Mouse (Mus musculus): Measurements from ENCODE around the gene Kdf1. TPM values are rescaled to one million over a fixed set of nuclear protein-coding genes. Genes with fewer than 3 reads are reported as not detected.
A peak's percentile ranks its signal among the peaks of the same experiment; 100 is the strongest.

Gene Kdf1
- total and polyA plus RNA-seq, 3 experiments, result 0.04 to 0.12 TPM; not detected in 1

DNA sequence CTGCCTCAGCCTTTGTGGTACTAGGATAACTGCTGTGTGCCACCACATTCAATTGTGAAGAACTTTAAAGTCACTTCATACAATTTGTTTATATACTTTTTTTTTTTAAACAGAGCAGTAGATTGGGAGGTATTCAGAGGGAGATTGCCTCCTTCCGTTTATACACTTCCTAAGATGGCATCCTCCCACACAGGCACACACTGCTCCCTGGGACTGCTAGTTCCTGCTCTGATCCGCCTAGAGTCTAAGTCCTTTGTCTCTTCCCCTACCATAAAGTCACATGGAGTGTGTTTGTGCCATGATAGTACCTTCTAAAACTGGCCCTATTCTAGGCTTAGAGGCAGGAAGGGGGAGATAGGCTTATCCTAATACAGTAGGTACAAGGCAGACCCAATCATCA is 2.7 kb downstream of the Kdf1 start:
- Histone ChIP-seq H3K9ac (ENCODE audit: control insufficient read depth, low read depth, low read length, poor library complexity, severe bottlenecking) (no peak overlapping the region), H3K9me3 (replicated peaks; ENCODE audit: insufficient read depth, low read length) (no peaks in the 10 kb centered on the region), H3K4me1 (ENCODE audit: control insufficient read depth in 1 of 2, insufficient read depth in 2 of 2, low read length in 2 of 2) (no peaks in the 10 kb centered on the region), H3K36me3 (ENCODE audit: control insufficient read depth in 1 of 2, insufficient read depth in 2 of 2, low read length in 2 of 2) (no peaks in the 10 kb centered on the region), H3K4me3 (ENCODE audit: control insufficient read depth in 1 of 2, insufficient read depth in 1 of 2, low read depth in 2 of 2, low read length in 2 of 2) (no peak overlapping the region), H3K27ac (ENCODE audit: control insufficient read depth, low read depth, low read length) (no peak overlapping the region), H3K79me2 (ENCODE audit: control insufficient read depth, insufficient read depth, low read length, poor library complexity) (no peaks in the 10 kb centered on the region), H3K27me3 (ENCODE audit: control insufficient read depth in 1 of 2, insufficient read depth in 2 of 2, low read length in 2 of 2) (no peaks in the 10 kb centered on the region)
- no peak for TF ChIP-seq RAD21 (IDR thresholded peaks at IDR 0.05; ENCODE audit: low read depth, low read length)
- TF ChIP-seq ZKSCAN1 (IDR thresholded peaks at IDR 0.05; ENCODE audit: low read depth, low read length), result no peak
- no peak for TF ChIP-seq SMC3 (IDR thresholded peaks at IDR 0.05; ENCODE audit: low read depth, low read length)
- DNase-seq (ENCODE audit: low read depth, low spot score), result no peak

DNA sequence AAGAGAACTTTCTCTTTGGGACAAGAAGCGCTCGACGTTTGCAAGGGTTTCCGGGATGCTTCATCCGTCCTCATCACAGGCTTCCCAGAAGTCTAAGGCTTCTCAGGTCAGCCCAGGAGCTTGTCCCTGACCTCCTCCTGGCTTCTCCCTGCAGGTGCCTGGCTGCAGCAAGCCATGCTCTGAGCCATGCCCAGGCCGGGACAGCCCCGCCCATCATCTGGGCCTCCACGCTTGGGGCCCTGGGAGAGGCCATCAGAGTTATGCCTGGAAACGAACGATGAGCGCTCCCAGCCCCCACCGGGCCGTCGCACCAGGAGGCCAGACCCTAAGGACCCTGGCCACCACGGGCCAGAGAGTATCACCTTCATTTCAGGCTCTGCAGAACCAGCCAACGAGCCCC is 9.0 kb downstream of the Kdf1 start:
- no peak overlapping the region for H3K9ac ChIP-seq (ENCODE audit: control insufficient read depth, low read depth, low read length, poor library complexity, severe bottlenecking)
- no peaks in the 10 kb centered on the region for H3K79me2 ChIP-seq (ENCODE audit: control insufficient read depth, insufficient read depth, low read length, poor library complexity)
- H3K36me3 ChIP-seq (ENCODE audit: control insufficient read depth in 1 of 2, insufficient read depth in 2 of 2, low read length in 2 of 2), result no peaks in the 10 kb centered on the region; a peak in 1 of 4 replicates
- DNase-seq (ENCODE audit: low read depth, low spot score), result no peak
- no peaks in the 10 kb centered on the region for H3K9me3 ChIP-seq (replicated peaks; ENCODE audit: insufficient read depth, low read length)
- no peak overlapping the region for H3K4me3 ChIP-seq (ENCODE audit: control insufficient read depth in 1 of 2, insufficient read depth in 1 of 2, low read depth in 2 of 2, low read length in 2 of 2)
- no peaks in the 10 kb centered on the region for H3K27me3 ChIP-seq (ENCODE audit: control insufficient read depth in 1 of 2, insufficient read depth in 2 of 2, low read length in 2 of 2)
- no peak for TF ChIP-seq MAX (IDR thresholded peaks at IDR 0.05; ENCODE audit: low read length)
- TF ChIP-seq POLR2AphosphoS2 (IDR thresholded peaks at IDR 0.05; ENCODE audit: low read length), result no peak
- TF ChIP-seq JUND (IDR thresholded peaks at IDR 0.05; ENCODE audit: low read depth, low read length), result no peak
- no peak overlapping the region for H3K27ac ChIP-seq (ENCODE audit: control insufficient read depth, low read depth, low read length)
- no peaks in the 10 kb centered on the region for H3K4me1 ChIP-seq (ENCODE audit: control insufficient read depth in 1 of 2, insufficient read depth in 2 of 2, low read length in 2 of 2)

DNA sequence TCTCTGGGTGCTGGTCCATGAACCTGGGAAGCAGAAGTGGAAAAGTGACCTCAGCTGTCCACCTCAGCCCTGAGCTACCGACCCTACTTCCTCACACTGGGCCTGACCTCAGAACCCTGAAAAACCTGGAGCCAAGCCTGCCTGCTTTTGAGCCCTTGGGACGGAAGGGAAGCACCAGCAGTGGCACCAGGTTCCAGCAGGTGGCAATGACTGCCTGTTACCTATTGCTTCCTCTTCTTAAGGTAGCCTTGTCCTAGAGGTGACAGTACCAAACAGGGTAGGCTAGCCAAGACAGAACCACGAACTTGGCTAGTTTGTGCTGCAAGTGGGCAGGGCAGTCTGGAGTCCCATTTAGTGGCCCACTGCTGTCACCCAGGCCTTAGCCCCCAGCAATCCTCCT is 14.0 kb downstream of the Kdf1 start:
- H3K9me3 ChIP-seq (replicated peaks; ENCODE audit: insufficient read depth, low read length), result no peaks in the 10 kb centered on the region
- H3K27me3 ChIP-seq (ENCODE audit: control insufficient read depth in 1 of 2, insufficient read depth in 2 of 2, low read length in 2 of 2), result no peaks in the 10 kb centered on the region
- no peak overlapping the region for H3K9ac ChIP-seq (ENCODE audit: control insufficient read depth, low read depth, low read length, poor library complexity, severe bottlenecking)
- no peaks in the 10 kb centered on the region for H3K79me2 ChIP-seq (ENCODE audit: control insufficient read depth, insufficient read depth, low read length, poor library complexity)
- no peak overlapping the region for H3K4me3 ChIP-seq (ENCODE audit: control insufficient read depth in 1 of 2, insufficient read depth in 1 of 2, low read depth in 2 of 2, low read length in 2 of 2)
- H3K4me1 ChIP-seq (ENCODE audit: control insufficient read depth in 1 of 2, insufficient read depth in 2 of 2, low read length in 2 of 2), result no peaks in the 10 kb centered on the region
- no peak overlapping the region for H3K27ac ChIP-seq (ENCODE audit: control insufficient read depth, low read depth, low read length)
- no peak for TF ChIP-seq ZNF384 (IDR thresholded peaks at IDR 0.05; ENCODE audit: low read depth, low read length)
- TF ChIP-seq CTCF (IDR thresholded peaks at IDR 0.05 in 2 of 3, conservative IDR thresholded peaks at IDR 0.05 in 1 of 3; ENCODE audit: control insufficient read depth in 1 of 3, insufficient read depth in 1 of 3, low read depth in 2 of 3, low read length in 3 of 3, poor library complexity in 1 of 3, severe bottlenecking in 1 of 3), result peak in 1 of 3 experiments; percentile 7; a peak in 1 of 6 replicates
- H3K36me3 ChIP-seq (ENCODE audit: control insufficient read depth in 1 of 2, insufficient read depth in 2 of 2, low read length in 2 of 2), result peaks cover 0 to 4% of the 10 kb centered on the region in 2 experiments; a peak in 1 of 4 replicates
- DNase-seq (ENCODE audit: low read depth, low spot score), result no peak

DNA sequence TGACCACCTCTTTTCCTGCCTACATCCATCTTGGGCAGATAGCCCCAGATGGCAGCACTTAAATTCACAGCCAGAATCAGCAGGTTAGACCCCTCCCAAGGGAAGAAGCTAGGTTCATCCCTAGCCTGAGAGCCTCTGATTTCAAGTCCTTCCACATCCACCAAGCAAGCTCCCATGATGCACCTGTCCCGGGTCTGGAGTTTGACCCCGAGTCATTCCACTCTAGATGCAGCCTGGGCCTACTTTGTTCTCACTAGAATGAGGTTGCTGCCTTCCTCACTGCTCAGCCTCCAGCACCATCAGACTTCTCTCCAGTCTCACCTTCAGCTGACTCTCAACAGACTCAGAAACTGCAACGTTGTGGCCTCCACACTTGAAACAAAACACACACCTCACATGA is 17.3 kb downstream of the Kdf1 start:
- Histone ChIP-seq H3K4me3 (ENCODE audit: control insufficient read depth in 1 of 2, insufficient read depth in 1 of 2, low read depth in 2 of 2, low read length in 2 of 2) (no peak overlapping the region), H3K9me3 (replicated peaks; ENCODE audit: insufficient read depth, low read length) (no peaks in the 10 kb centered on the region), H3K79me2 (ENCODE audit: control insufficient read depth, insufficient read depth, low read length, poor library complexity) (peaks cover 10% of the 10 kb centered on the region), H3K36me3 (ENCODE audit: control insufficient read depth in 1 of 2, insufficient read depth in 2 of 2, low read length in 2 of 2) (peaks cover 0 to 8% of the 10 kb centered on the region in 2 experiments; a peak in 2 of 4 replicates), H3K27me3 (ENCODE audit: control insufficient read depth in 1 of 2, insufficient read depth in 2 of 2, low read length in 2 of 2) (no peaks in the 10 kb centered on the region), H3K9ac (ENCODE audit: control insufficient read depth, low read depth, low read length, poor library complexity, severe bottlenecking) (no peak overlapping the region), H3K4me1 (ENCODE audit: control insufficient read depth in 1 of 2, insufficient read depth in 2 of 2, low read length in 2 of 2) (no peaks in the 10 kb centered on the region), H3K27ac (ENCODE audit: control insufficient read depth, low read depth, low read length) (no peak overlapping the region)
- TF ChIP-seq ZNF384 (IDR thresholded peaks at IDR 0.05; ENCODE audit: low read depth, low read length) (no peak), RAD21 (IDR thresholded peaks at IDR 0.05; ENCODE audit: low read depth, low read length) (no peak), ZKSCAN1 (IDR thresholded peaks at IDR 0.05; ENCODE audit: low read depth, low read length) (no peak), NRF1 (IDR thresholded peaks at IDR 0.05; ENCODE audit: insufficient read depth, low read depth, low read length, poor library complexity, severe bottlenecking) (no peak), ZMIZ1 (IDR thresholded peaks at IDR 0.05; ENCODE audit: low read depth, low read length) (no peak), MXI1 (IDR thresholded peaks at IDR 0.05; ENCODE audit: low read depth, low read length) (no peak)
- DNase-seq (ENCODE audit: low read depth, low spot score), result no peak

Data from MEL (cell line).